Mouse (Mus musculus) erythroblast, adult 5-6 weeks (primary cell): Measurements from ENCODE around the gene Angptl6. TPM values are rescaled to one million over a fixed set of nuclear protein-coding genes. Genes with fewer than 3 reads are reported as not detected.
"Not testable (repeated sequence)": the region's sequence is repeated elsewhere in the genome, so short reads cannot be mapped to it uniquely, and the experiment has no call there.

ENCODE experiments used
- ATAC-seq: replicated peaks from 2 replicates; pipeline ENCODE4 v1.8.0; 2016; ENCODE audit warnings: moderate number of reproducible peaks, mild to moderate bottlenecking, moderate TSS enrichment, inconsistent platforms; ENCODE audit not compliant: poor library complexity, low FRiP score, severe bottlenecking
- total RNA-seq, 2 experiments: library from RNA; stranded (forward) in 1 of 2; stranded (reverse) in 1 of 2; fragments of 150-400 nt in 1 of 2; fragments of 200-764, 138-1000 nt in 1 of 2; gene quantifications; 2 replicates each; pipeline versions ENCODE4 v1.2.3 to v1.2.4; 2015 to 2017; ENCODE audit warnings: low replicate concordance in 2 of 2

Angptl6 gene
- total RNA-seq, 2 experiments from 2014 or later = not detected

DNA sequence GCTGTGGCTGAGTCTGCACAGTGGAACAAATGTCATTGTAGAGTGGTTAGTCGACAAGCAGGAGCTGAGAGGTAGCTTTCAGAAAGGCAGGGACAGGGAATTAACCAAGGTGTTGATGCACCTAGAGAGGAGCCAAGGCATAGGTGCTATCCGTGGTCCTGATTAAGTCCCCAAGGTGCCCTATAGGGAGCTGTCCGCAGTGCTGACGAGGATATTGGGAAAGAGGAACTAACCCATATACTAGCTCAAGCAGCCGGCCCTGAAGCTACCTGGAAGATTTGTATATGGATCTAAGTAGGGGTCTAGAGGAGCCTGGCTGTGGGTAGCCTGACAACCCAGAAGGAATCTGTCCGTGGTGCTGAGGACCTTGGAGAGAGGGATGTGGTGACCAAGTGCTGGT is 22.4 kb downstream of the Angptl6 start:
- ATAC-seq = no peak

DNA sequence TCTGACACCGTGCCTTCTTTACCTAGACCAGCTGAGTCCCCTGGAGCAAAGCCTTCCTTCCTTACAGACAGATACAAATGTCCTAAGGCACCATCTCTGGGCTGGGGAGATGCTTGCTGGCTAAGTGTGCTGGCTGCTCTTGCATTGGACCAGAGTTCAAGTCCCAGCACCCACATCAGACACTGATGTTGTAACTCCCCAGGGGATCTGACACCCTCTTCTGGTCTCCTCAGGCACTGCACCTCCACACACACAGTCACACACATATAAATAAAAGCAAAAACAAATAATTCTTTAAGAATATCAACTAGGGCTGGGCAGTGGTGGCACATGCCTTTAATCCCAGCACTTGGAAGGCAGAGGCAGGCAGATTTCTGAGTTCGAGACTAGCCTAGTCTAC is 29.3 kb downstream of the Angptl6 start:
- no peak for ATAC-seq

DNA sequence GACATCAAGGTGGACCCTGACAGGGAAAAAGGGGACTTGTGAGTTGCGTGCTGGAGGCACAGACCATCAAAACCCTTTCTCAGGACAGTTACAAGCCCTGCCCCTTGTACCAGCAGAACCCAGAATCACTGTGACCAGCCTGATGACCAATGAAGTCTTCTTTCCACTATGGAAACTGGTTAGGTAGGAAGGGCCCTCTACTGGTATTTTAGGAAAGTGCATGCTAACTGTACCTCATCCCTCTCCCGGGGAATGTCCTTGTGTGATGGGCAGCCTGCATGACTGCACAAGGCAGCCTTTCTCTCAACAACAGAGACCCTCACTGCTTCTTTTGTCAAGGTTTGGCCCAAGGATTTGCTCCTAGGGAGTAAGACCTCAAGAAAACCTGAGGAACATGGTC is 36.9 kb downstream of the Angptl6 start:
- no peak for ATAC-seq

DNA sequence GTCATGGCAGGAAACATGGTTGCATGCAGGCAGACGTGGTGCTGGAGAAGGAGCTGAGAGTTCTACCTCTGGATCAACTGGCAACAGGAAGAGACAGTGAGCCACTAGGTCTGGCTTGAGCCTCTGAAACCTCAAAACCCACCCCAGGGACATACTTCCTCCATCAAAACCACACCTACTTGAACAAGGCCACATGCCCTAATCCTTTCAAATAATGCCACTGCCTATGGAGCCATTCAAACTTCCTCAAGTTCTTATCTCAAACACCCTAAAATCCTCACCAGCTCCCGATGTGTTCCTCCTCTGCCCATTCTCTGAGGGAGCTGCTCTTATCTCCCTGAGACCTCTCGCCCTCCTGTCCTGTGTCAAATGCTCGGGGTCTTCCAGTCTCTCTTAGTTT is 37.3 kb downstream of the Angptl6 start:
- ATAC-seq = no peak

DNA sequence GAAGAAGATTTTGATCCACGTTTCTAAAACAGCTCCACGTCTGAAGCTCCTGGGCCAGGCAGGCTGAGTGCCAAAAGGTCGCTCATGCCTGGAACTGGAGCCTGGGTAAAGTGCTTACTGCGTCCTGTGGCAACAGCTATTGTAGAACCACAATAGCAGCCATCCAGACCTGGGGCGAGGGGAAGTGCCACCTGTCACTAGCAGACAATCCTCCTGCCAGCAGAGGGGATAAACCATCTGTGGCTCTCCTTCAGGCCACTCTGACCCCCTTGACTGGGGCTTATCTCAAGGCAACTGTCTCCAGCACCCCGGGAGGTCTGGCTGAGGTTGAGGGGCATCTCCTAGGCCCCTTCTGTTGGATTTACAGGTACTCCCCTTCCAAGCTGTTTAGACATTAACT is 40.6 kb downstream of the Angptl6 start:
- no peak for ATAC-seq

DNA sequence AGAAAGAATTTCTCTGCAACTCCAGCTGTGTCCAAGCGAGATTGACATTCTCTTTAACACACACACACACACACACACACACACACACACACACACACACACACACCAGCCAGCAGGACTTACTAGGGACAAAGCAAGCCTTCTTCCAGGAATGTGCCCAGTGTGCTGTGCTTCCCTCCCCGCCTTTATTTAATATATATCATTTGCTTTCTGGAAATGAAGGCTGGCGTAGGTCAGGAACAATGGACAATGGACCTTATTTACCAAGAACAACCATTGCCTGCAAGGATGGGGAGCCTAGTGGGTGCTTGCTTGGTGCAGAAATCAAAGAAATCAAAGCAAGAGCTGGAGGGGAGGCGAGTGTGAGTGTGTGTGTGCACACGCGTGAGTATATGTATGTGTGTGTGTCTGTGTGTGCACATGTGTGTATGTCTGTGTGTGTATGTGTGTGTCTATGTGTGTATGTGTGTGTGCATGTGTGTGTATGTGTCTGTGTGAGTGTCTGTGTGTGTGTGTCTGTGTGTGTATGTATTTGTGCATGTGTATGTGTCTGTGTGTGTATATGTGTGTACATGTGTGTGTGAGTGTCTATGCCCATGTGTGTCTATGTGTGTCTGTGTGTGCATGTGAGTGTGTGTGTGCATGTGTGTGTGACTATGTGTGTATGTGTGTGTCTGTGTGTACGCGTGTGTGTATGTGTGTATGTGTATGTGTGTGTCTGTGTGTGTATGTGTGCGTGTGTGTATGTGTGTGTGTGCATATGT is 42.2 kb downstream of the Angptl6 start:
- ATAC-seq = no peak

DNA sequence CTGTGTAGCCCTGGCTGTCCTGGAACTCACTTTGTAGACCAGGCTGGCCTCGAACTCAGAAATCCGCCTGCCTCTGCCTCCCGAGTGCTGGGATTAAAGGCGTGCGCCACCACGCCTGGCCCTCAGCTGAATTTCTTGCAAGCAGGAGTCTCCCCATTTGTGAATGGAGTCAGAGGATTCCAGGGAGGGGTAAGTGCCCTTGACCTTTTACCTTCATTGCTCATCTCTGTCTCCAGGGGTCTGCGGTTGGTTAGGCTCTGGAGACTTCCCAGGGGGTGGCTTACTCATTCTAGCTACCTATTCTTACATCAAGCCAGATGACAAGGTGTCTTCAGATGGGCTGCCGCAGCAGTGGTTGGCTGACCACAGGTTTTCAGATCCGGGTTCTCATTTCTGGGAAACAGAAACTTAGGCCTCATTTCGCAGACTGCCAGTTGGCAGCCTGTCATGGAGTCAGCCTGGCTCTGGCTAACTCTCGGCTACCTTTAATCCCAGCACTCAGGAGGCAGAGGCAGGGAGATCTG is 44.0 kb downstream of the Angptl6 start:
- ATAC-seq = not testable (repeated sequence)

DNA sequence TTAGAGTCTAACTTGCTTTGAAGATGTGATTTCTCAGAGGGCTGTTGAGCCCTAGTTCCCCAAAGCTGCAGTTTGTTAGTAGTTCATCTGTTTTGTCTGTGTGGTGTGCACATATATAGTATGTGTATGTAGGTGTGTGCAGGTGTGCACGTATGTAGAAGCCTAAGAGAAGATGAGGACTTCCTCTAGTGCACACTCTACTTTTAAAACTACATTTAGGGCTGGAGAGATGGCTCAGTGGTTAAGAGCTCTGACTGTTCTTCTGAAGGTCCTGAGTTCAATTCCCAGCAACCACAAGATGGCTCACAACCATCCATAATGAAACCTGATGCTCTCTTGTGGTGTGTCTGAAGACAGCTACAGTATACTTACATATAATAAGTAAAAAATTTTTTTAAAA is 44.6 kb downstream of the Angptl6 start:
- no peak for ATAC-seq

DNA sequence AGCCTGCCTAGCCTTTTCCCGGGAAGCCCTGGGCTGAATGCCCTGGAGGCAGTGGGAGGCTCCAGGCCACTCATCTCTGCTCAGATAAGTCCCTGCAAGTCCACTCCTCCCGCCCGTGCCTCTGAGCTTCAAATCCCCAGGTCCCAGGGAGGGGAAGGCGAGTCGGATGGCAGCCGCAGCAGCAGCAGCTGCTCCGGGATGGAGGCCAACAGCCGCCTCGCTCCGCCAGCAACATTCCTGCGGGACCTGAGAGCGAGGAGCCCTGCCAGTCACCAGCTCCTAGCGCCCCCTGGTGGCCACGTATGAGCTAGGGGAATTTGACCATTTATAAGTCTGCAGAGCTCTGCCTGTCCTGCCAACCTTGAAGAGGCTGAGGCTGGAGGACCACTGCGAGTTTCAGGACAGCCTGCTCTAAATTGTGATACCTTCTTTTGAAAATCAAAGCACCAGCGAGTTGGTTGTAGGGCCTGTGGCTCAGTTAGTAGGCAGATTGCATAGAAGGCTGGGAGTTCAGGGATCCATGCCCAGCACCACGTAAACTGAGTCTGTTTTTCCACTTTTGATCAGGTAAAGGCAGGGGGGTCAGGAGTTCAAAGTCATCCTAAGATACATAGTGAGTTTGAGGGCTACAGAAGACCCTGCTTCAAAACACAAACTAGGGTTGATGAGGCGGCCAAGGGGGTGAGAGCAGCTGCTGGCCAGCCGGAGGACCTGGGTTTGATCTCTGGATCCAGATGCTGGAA is 48.5 kb downstream of the Angptl6 start:
- ATAC-seq = peak; percentile 69

DNA sequence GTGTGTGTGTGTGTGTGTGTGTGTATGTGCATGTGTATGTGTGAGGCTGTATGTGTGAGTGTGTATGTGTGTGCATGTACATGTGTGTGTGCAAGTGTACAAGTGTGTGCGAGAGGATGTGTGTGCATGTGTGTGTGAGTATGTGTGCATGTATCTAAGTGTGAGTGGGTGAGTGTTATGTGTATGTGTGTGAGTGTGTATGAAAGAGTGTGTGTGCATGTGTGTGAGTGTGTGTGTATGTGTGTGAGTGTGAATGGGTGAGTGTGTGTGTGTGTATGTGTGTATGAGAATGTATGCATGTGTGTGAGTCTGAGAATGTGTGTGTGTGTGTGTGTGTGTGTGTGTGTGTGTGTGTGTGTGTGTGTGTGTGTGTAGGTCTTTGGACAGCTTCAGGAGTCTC is 51.4 kb downstream of the Angptl6 start:
- ATAC-seq = no peak

DNA sequence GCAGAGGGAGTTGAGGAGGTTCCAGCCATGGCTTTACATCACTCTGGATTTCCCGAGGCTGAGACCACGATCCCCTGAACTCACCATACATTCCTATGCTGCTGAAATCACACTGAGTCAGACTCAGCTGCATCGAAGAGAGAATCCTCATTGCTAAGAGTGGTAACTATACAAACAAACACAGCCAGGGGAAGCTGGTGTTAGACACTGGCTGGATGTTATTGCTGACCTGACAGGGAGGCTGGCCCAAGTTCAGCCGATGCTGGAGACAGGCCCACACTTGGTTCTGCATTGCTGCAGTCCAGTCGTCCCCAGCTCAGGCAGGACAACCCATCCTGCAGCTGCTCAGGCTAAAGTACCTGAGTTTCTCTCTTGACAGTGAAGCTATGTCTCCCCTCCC is 53.7 kb downstream of the Angptl6 start:
- ATAC-seq = no peak

Other genes starting within 250 kb of the Angptl6 start
- gene Ubl5, start 236.8 kb downstream of the Angptl6 start, total RNA-seq (2015; ENCODE audit: low replicate concordance) = 139 and 174 TPM in 2 replicates
- 32.8 and 53.8 TPM in 2 replicates for gene Ubl5, start 236.8 kb downstream of the Angptl6 start, total RNA-seq (2017; ENCODE audit: low replicate concordance)
- gene Fbxl12, start 235.0 kb downstream of the Angptl6 start, total RNA-seq (2015; ENCODE audit: low replicate concordance) = 7.5 and 18.8 TPM in 2 replicates
- 2.3 and 3.2 TPM in 2 replicates for gene Fbxl12, start 235.0 kb downstream of the Angptl6 start, total RNA-seq (2017; ENCODE audit: low replicate concordance)
- gene Pin1, start 227.6 kb downstream of the Angptl6 start, total RNA-seq (2015; ENCODE audit: low replicate concordance) = 4.2 and 4.6 TPM in 2 replicates
- gene Pin1, start 227.6 kb downstream of the Angptl6 start, total RNA-seq (2017; ENCODE audit: low replicate concordance) = 2.1 and 3.8 TPM in 2 replicates
- not detected in 2 replicates for gene Olfm2, start 133.4 kb downstream of the Angptl6 start, total RNA-seq (2015; ENCODE audit: low replicate concordance)
- gene Olfm2, start 133.4 kb downstream of the Angptl6 start, total RNA-seq (2017; ENCODE audit: low replicate concordance) = not detected in 2 replicates
- gene Col5a3, start 64.7 kb downstream of the Angptl6 start, total RNA-seq (2015; ENCODE audit: low replicate concordance) = not detected in 2 replicates
- gene Col5a3, start 64.7 kb downstream of the Angptl6 start, total RNA-seq (2017; ENCODE audit: low replicate concordance) = 0.26 TPM in 1 of 2 replicates, not detected in the other
- not detected in 2 replicates for gene Rdh8, start 61.2 kb downstream of the Angptl6 start, total RNA-seq (2015; ENCODE audit: low replicate concordance)
- not detected in 2 replicates for gene Rdh8, start 61.2 kb downstream of the Angptl6 start, total RNA-seq (2017; ENCODE audit: low replicate concordance)
- gene A230050P20Rik, start 11.1 kb downstream of the Angptl6 start, total RNA-seq (2015; ENCODE audit: low replicate concordance) = 1.3 and 1.5 TPM in 2 replicates
- gene A230050P20Rik, start 11.1 kb downstream of the Angptl6 start, total RNA-seq (2017; ENCODE audit: low replicate concordance) = 1.4 and 4.9 TPM in 2 replicates
- gene Ppan, start 8.4 kb upstream of the Angptl6 start, total RNA-seq (2015; ENCODE audit: low replicate concordance) = 2.3 and 9.8 TPM in 2 replicates
- gene Ppan, start 8.4 kb upstream of the Angptl6 start, total RNA-seq (2017; ENCODE audit: low replicate concordance) = 13.0 and 15.4 TPM in 2 replicates
- 26.3 and 41.0 TPM in 2 replicates for gene Eif3g, start 18.9 kb upstream of the Angptl6 start, total RNA-seq (2015; ENCODE audit: low replicate concordance)
- gene Eif3g, start 18.9 kb upstream of the Angptl6 start, total RNA-seq (2017; ENCODE audit: low replicate concordance) = 23.2 and 23.7 TPM in 2 replicates
- gene Dnmt1, start 80.2 kb upstream of the Angptl6 start, total RNA-seq (2015; ENCODE audit: low replicate concordance) = 28.1 and 47.9 TPM in 2 replicates
- gene Dnmt1, start 80.2 kb upstream of the Angptl6 start, total RNA-seq (2017; ENCODE audit: low replicate concordance) = 69.1 and 92.4 TPM in 2 replicates
- 0.84 and 1.5 TPM in 2 replicates for gene S1pr2, start 97.1 kb upstream of the Angptl6 start, total RNA-seq (2015; ENCODE audit: low replicate concordance)
- gene S1pr2, start 97.1 kb upstream of the Angptl6 start, total RNA-seq (2017; ENCODE audit: low replicate concordance) = 0.17 and 0.56 TPM in 2 replicates
- 7.9 and 19.0 TPM in 2 replicates for gene Mrpl4, start 123.0 kb upstream of the Angptl6 start, total RNA-seq (2015; ENCODE audit: low replicate concordance)
- 6.8 and 11.4 TPM in 2 replicates for gene Mrpl4, start 123.0 kb upstream of the Angptl6 start, total RNA-seq (2017; ENCODE audit: low replicate concordance)
- 0.84 and 1.2 TPM in 2 replicates for gene Icam1, start 136.3 kb upstream of the Angptl6 start, total RNA-seq (2015; ENCODE audit: low replicate concordance)
- 2.2 and 2.3 TPM in 2 replicates for gene Icam1, start 136.3 kb upstream of the Angptl6 start, total RNA-seq (2017; ENCODE audit: low replicate concordance)
- gene Icam4, start 149.6 kb upstream of the Angptl6 start, total RNA-seq (2015; ENCODE audit: low replicate concordance) = 39.2 and 40.8 TPM in 2 replicates
- 20.6 and 35.8 TPM in 2 replicates for gene Icam4, start 149.6 kb upstream of the Angptl6 start, total RNA-seq (2017; ENCODE audit: low replicate concordance)
- gene Icam5, start 152.3 kb upstream of the Angptl6 start, total RNA-seq (2015; ENCODE audit: low replicate concordance) = 0.58 TPM in 1 of 2 replicates, not detected in the other
- gene Icam5, start 152.3 kb upstream of the Angptl6 start, total RNA-seq (2017; ENCODE audit: low replicate concordance) = 4.7 and 5.4 TPM in 2 replicates
- gene Zglp1, start 187.4 kb upstream of the Angptl6 start, total RNA-seq (2015; ENCODE audit: low replicate concordance) = not detected in 2 replicates
- not detected in 2 replicates for gene Zglp1, start 187.4 kb upstream of the Angptl6 start, total RNA-seq (2017; ENCODE audit: low replicate concordance)
- gene Gm49373, start 193.4 kb upstream of the Angptl6 start, total RNA-seq (2015; ENCODE audit: low replicate concordance) = 2.3 TPM in 1 of 2 replicates, not detected in the other
- not detected in 2 replicates for gene Gm49373, start 193.4 kb upstream of the Angptl6 start, total RNA-seq (2017; ENCODE audit: low replicate concordance)
- gene Fdx1l, start 193.9 kb upstream of the Angptl6 start, total RNA-seq (2015; ENCODE audit: low replicate concordance) = 8.4 TPM in 1 of 2 replicates, not detected in the other
- gene Fdx1l, start 193.9 kb upstream of the Angptl6 start, total RNA-seq (2017; ENCODE audit: low replicate concordance) = 1.4 and 13.7 TPM in 2 replicates
- gene Gm38431, start 212.3 kb upstream of the Angptl6 start, total RNA-seq (2015; ENCODE audit: low replicate concordance) = 19.4 and 20.9 TPM in 2 replicates
- 1.8 and 3.6 TPM in 2 replicates for gene Gm38431, start 212.3 kb upstream of the Angptl6 start, total RNA-seq (2017; ENCODE audit: low replicate concordance)
- gene Raver1, start 212.3 kb upstream of the Angptl6 start, total RNA-seq (2015; ENCODE audit: low replicate concordance) = 4.0 and 11.7 TPM in 2 replicates
- gene Raver1, start 212.3 kb upstream of the Angptl6 start, total RNA-seq (2017; ENCODE audit: low replicate concordance) = 3.8 and 7.8 TPM in 2 replicates